Mouse (Mus musculus): Measurements from ENCODE around the gene Cdk2. TPM values are rescaled to one million over a fixed set of nuclear protein-coding genes. Genes with fewer than 3 reads are reported as not detected.
"Not testable (repeated sequence)": the region's sequence is repeated elsewhere in the genome, so short reads cannot be mapped to it uniquely, and the experiment has no call there.

Cdk2 gene
- total RNA-seq, 2 experiments from 2014 or later = 2.2 to 2.6 TPM

GRCm38 (mm10) chr10:128740296-128740695 is 35.5 kb upstream of the Cdk2 start:
- DNase-seq (ENCODE audit: extremely low spot score in 1 of 2, low spot score in 2 of 2) = no peak
- no peak overlapping the region for H3K27ac ChIP-seq
- TF ChIP-seq CTCF (IDR thresholded peaks at IDR 0.05) = no peak
- intact Hi-C loops (cut with DNase I) = no loop called here
- H3K4me3 ChIP-seq = no peak overlapping the region

- DNase-seq (ENCODE audit: extremely low spot score in 1 of 2, low spot score in 2 of 2) = no peak
- H3K4me3 ChIP-seq = peak overlapping the region; percentile 33
- no peak for TF ChIP-seq CTCF (IDR thresholded peaks at IDR 0.05)
- H3K27ac ChIP-seq = no peak overlapping the region
- intact Hi-C loops (cut with DNase I) = no loop called here
Observed at GRCm38 (mm10) chr10:128737435-128737834, 32.6 kb upstream of the Cdk2 start.

- TF ChIP-seq CTCF (IDR thresholded peaks at IDR 0.05) = no peak
- intact Hi-C loops (cut with DNase I) = loop anchor here (1.0 to 5.0 kb wide), 2 partner anchors 163 to 245 kb away; no protein-coding TSS in a partner anchor
Observed at GRCm38 (mm10) chr10:128731992-128732391, 27.2 kb upstream of the Cdk2 start.

GRCm38 (mm10) chr10:128731002-128731433 is 26.2 kb upstream of the Cdk2 start:
- peak; percentile 41 to 66 for DNase-seq (ENCODE audit: extremely low spot score in 1 of 2, low spot score in 2 of 2)
- intact Hi-C loops (cut with DNase I) = loop anchor here (1.0 to 5.0 kb wide), 2 partner anchors 164 to 246 kb away; no protein-coding TSS in a partner anchor
- H3K4me3 ChIP-seq = no peak overlapping the region

More at GRCm38 (mm10) chr10:128731992-128732391, 27.2 kb upstream of the Cdk2 start:
- H3K27ac ChIP-seq = no peak overlapping the region
- H3K4me3 ChIP-seq = no peak overlapping the region
- DNase-seq (ENCODE audit: extremely low spot score in 1 of 2, low spot score in 2 of 2) = no peak

GRCm38 (mm10) chr10:128728059-128728458 is 23.2 kb upstream of the Cdk2 start:
- intact Hi-C loops (cut with DNase I) = no loop called here
- DNase-seq (ENCODE audit: extremely low spot score in 1 of 2, low spot score in 2 of 2) = no peak
- TF ChIP-seq CTCF (IDR thresholded peaks at IDR 0.05) = no peak
- H3K4me3 ChIP-seq = no peak overlapping the region
- H3K27ac ChIP-seq = no peak overlapping the region

More at GRCm38 (mm10) chr10:128731002-128731433, 26.2 kb upstream of the Cdk2 start:
- TF ChIP-seq CTCF (IDR thresholded peaks at IDR 0.05) = peak; percentile 88
- no peak overlapping the region for H3K27ac ChIP-seq

- intact Hi-C loops (cut with DNase I); DNase-seq (ENCODE audit: extremely low spot score in 1 of 2, low spot score in 2 of 2); H3K27ac ChIP-seq; H3K4me3 ChIP-seq: not testable (repeated sequence)
Observed at GRCm38 (mm10) chr10:128725466-128725865, 20.6 kb upstream of the Cdk2 start.

- no peak for DNase-seq (ENCODE audit: extremely low spot score in 1 of 2, low spot score in 2 of 2)
- no peak overlapping the region for H3K27ac ChIP-seq
- H3K4me3 ChIP-seq = no peak overlapping the region
- no peak for TF ChIP-seq CTCF (IDR thresholded peaks at IDR 0.05)
- intact Hi-C loops (cut with DNase I) = no loop called here
Observed at GRCm38 (mm10) chr10:128715559-128716537, 11.0 kb upstream of the Cdk2 start.

GRCm38 (mm10) chr10:128711318-128711717 is 6.5 kb upstream of the Cdk2 start:
- intact Hi-C loops (cut with DNase I); DNase-seq (ENCODE audit: extremely low spot score in 1 of 2, low spot score in 2 of 2); H3K4me3 ChIP-seq; H3K27ac ChIP-seq: not testable (repeated sequence)

- peak overlapping the region; percentile 2; the same call in 1 of the 2 replicates for H3K27ac ChIP-seq
- intact Hi-C loops (cut with DNase I) = no loop called here
- DNase-seq (ENCODE audit: extremely low spot score in 1 of 2, low spot score in 2 of 2) = no peak
Observed at GRCm38 (mm10) chr10:128705317-128705693, 474 bp upstream of the Cdk2 start.

GRCm38 (mm10) chr10:128703895-128704294 is 936 bp downstream of the Cdk2 start, which contains the start of gene Pmel:
TSS of gene Pmel (plus strand) at chr10:128704195.
- TF ChIP-seq CTCF (IDR thresholded peaks at IDR 0.05) = no peak
- intact Hi-C loops (cut with DNase I) = no loop called here
- no peak for DNase-seq (ENCODE audit: extremely low spot score in 1 of 2, low spot score in 2 of 2)
- Histone ChIP-seq H3K4me3 (peak within 1 kb of the TSS; percentile 58), H3K27ac (peak within 1 kb of the TSS; percentile 37; the same call in 1 of the 2 replicates)

More at GRCm38 (mm10) chr10:128705317-128705693, 474 bp upstream of the Cdk2 start:
- H3K4me3 ChIP-seq = peak overlapping the region; percentile 58
- no peak for TF ChIP-seq CTCF (IDR thresholded peaks at IDR 0.05)

GRCm38 (mm10) chr10:128702328-128703007 is 2.4 kb downstream of the Cdk2 start:
- DNase-seq (ENCODE audit: extremely low spot score in 1 of 2, low spot score in 2 of 2) = no peak
- intact Hi-C loops (cut with DNase I) = no loop called here
- H3K4me3 ChIP-seq = no peak overlapping the region
- TF ChIP-seq CTCF (IDR thresholded peaks at IDR 0.05) = no peak
- no peak overlapping the region for H3K27ac ChIP-seq

GRCm38 (mm10) chr10:128700712-128701111 is 4.1 kb downstream of the Cdk2 start:
- intact Hi-C loops (cut with DNase I) = no loop called here
- Histone ChIP-seq H3K4me3 (no peak overlapping the region), H3K27ac (no peak overlapping the region)
- no peak for TF ChIP-seq CTCF (IDR thresholded peaks at IDR 0.05)
- DNase-seq (ENCODE audit: extremely low spot score in 1 of 2, low spot score in 2 of 2) = no peak

All from left cerebral cortex, adult 2 months (tissue).